Mouse (Mus musculus) gastrocnemius, adult 18-20 months (tissue): Measurements from ENCODE around the gene Ccdc182. TPM values are rescaled to one million over a fixed set of nuclear protein-coding genes. Genes with fewer than 3 reads are reported as not detected.

ENCODE experiments used
- DNase-seq: peaks from one replicate; pipeline ENCODE4 v3.0.0; 2021; ENCODE audit warnings: low spot score
- total RNA-seq, 2 experiments: library from RNA; stranded (reverse); gene quantifications; 2 replicates each; pipeline ENCODE4 v1.2.3; 2021

Gene Ccdc182
- total RNA-seq, 2 experiments from 2014 or later: not detected

- DNase-seq: no peak
Measured at GRCm38 (mm10) chr11:88280426-88280836, 13.4 kb upstream of the Ccdc182 start.

- no peak for DNase-seq
Measured at GRCm38 (mm10) chr11:88281428-88282119, 12.3 kb upstream of the Ccdc182 start.

- no peak for DNase-seq
Measured at GRCm38 (mm10) chr11:88282516-88282915, 11.3 kb upstream of the Ccdc182 start.

- DNase-seq: no peak
Measured at GRCm38 (mm10) chr11:88286019-88286418, 7.8 kb upstream of the Ccdc182 start.

GRCm38 (mm10) chr11:88288400-88288799, 5.5 kb upstream of the Ccdc182 start:
- DNase-seq: peak; percentile 6

GRCm38 (mm10) chr11:88288805-88289340, 5.0 kb upstream of the Ccdc182 start:
- peak; percentile 49 for DNase-seq

GRCm38 (mm10) chr11:88291245-88291644, 2.6 kb upstream of the Ccdc182 start:
- DNase-seq: no peak

GRCm38 (mm10) chr11:88291688-88292087, 2.2 kb upstream of the Ccdc182 start:
- DNase-seq: peak; percentile 29

- no peak for DNase-seq
Measured at GRCm38 (mm10) chr11:88294394-88294710, 494 bp downstream of the Ccdc182 start.

GRCm38 (mm10) chr11:88295298-88295697, 1.4 kb downstream of the Ccdc182 start:
- no peak for DNase-seq

- no peak for DNase-seq
Measured at GRCm38 (mm10) chr11:88297526-88297925, 3.7 kb downstream of the Ccdc182 start.

- DNase-seq: no peak
Measured at GRCm38 (mm10) chr11:88299345-88299744, 5.5 kb downstream of the Ccdc182 start.

- DNase-seq: no peak
Measured at GRCm38 (mm10) chr11:88301619-88302018, 7.8 kb downstream of the Ccdc182 start.

GRCm38 (mm10) chr11:88305759-88306158, 11.9 kb downstream of the Ccdc182 start:
- DNase-seq: no peak

GRCm38 (mm10) chr11:88307616-88308543, 14.0 kb downstream of the Ccdc182 start:
- DNase-seq: no peak

GRCm38 (mm10) chr11:88309059-88309700, 15.3 kb downstream of the Ccdc182 start:
- DNase-seq: no peak

- DNase-seq: peak; percentile 12
Measured at GRCm38 (mm10) chr11:88310773-88311172, 16.9 kb downstream of the Ccdc182 start.

- DNase-seq: no peak
Measured at GRCm38 (mm10) chr11:88311606-88312005, 17.7 kb downstream of the Ccdc182 start.

GRCm38 (mm10) chr11:88313512-88313911, 19.7 kb downstream of the Ccdc182 start:
- DNase-seq: peak; percentile 64

- no peak for DNase-seq
Measured at GRCm38 (mm10) chr11:88314471-88314870, 20.6 kb downstream of the Ccdc182 start.

- DNase-seq: no peak
Measured at GRCm38 (mm10) chr11:88315393-88315792, 21.5 kb downstream of the Ccdc182 start.

- peak; percentile 24 for DNase-seq
Measured at GRCm38 (mm10) chr11:88318850-88319249, 25.0 kb downstream of the Ccdc182 start.
